Mouse (Mus musculus): Measurements from ENCODE around the gene Acvrl1.

The Acvrl1 gene

DNA sequence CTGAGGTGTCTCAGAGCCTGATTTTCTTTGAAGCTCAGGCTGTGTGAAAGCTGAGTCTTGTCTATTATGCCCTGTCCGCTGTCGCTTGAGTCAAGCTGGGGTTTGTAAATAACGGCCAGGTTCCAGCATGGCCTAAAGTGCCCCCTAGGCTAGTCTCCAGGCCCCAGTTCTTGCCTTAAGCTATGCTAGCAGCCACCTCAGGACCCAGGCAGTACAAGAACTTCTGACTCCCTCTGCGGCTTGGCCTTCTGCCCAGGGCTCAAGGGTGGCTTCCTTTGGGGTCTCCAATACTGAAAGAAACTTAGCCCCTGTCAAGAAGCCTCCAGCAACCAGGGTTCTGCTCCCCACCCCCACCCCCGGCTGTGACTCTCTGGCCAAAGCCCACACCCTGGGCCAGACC lies 15.9 kb downstream of the Acvrl1 start:
- no peak for DNase-seq

DNA sequence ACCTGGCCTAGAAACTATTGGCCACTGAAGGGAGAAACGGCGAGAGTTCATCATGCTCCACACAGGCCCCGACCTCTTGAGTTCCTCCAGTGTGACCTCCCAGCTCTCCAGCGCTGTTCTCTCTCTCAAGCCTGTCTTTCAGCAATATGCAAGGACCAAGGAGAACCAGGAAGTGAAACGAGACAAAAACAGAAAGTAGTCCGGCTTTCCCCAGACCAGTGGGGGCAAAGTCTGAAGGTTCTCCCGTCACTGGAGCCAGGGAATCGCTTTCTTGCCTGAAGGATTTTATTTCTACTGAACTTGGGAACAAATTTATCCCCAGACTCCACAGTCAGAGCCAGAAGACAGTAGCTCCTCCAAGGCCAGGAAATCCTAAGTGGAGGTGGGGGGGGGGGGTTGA lies 16.5 kb downstream of the Acvrl1 start:
- no peak for DNase-seq

DNA sequence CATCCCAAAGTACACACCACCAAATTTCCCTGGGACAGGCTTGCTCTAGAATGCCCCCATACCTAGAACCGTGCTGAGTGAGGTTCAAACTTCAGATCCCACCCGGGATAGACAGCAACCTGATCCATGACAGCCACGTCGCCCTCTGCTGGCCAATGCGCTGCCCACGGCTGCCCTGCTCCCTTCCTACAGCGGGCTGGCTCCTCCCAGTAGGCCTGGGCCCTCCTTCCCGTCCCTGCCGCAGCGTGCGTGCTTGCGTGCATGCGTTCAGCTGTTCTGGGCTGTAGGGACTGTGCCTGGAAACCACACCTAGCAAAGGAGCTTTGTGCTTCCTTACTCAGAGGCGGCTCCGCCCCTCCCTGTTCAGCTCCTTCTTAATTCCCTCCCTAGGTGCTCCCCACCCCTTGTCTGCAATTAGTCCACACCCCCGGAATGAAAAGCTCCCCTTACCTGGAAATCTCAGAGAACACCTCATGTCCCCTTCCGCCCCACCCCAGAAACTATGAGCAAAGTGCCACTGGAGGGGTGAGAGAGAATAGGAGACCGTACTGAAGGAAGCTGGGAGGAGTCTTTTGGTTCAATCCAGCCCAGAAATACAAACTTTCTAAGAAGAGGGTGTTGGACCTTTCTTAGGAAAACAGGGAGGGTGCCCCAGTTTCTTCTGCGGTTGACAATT lies 17.2 kb downstream of the Acvrl1 start:
- peak; percentile 95 for DNase-seq

DNA sequence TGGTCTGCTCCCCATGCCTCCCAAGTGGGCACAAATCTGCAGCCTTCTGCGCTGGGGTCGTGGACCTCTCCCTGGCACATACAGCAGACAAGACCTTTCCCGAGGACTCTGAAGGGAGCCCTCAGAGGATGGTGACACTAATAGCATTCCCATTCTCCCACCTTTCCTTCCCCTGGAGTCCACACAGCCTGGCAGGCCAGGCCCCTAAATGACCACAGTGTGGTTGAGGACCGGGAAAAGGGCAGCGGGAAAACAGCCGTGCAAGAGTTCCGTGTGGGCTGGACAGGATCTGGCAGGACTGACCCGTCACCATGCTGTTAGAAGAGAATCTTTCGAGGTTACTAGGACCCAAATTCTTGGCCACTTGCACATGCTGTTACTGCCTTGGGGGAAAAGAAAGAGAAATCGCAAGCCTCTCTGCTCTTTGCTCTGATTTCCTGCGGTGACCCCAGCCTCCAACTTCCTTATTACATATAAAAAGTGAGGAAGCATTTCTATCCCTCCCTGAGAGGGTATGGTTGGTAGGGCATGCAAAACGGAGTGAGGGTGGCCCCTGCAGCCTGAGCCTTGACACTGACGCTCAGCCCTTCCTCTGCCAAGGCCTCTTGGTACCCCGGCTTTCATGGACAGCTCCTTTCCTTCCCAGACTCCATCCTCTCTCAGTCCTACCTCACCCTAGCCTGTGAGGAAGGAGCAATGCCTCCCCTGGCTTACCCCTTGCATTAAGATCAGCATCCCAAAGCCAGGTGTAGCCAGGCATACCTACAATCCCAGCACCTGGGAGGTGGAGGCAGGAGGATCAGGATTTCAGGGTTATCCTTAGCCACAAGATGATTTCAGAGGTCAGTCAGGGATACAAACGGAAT lies 18.0 kb downstream of the Acvrl1 start:
- DNase-seq: no peak

DNA sequence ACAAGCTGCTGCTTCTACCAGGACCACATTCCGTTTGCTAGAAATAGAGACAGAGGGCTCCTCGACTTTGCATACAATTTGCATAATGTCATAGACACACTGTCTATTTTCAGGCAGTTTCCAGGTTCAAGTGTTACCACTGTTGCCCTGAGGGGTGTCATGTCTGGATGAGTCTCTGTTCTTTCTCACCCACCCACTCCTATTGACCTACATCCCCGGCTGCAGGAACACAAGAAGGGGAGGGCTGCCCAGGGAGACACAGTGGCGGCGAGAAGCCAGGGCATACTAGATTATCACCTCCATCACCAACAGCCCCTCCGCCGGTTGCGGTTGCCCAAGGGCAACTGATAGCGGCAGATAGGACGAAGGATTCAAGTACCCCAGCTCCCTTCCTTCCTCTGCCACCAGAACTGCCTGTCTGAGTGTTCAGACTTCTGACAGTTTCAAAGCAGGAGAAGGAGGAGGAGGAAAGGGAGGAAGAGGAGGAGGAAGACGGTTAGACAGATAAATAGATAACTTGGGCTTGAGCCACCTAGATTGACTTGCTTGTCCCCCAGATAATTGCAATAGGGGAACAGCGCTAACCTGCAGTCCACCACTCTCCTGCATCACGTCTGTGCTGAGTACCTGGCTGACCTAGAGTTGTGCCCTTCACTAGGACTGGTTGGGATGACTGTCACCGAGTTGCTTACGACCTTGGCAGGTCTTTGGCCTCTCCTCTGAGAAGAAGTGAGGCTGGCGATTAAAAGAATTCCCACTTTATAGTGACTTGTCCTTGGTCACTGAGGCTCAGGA lies 19.0 kb downstream of the Acvrl1 start:
- DNase-seq: peak; percentile 76

DNA sequence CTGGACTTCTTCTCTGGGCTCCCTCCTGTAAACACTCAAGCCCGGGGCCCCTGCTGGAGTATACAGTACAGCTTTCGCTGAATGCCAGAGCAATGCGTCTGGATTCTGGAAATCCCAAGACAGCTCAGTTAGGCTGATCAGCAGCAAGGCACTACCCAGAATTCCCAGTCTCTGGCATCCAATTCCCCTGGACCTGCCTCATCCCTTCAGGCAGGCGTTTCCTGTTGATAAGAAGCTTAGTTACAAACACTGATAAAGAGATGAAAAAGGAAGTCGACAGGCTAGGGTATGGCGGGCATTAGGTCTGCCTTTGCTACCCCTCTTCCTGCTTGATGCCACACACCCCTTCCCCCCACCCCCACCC lies 19.6 kb downstream of the Acvrl1 start:
- DNase-seq: peak; percentile 36

DNA sequence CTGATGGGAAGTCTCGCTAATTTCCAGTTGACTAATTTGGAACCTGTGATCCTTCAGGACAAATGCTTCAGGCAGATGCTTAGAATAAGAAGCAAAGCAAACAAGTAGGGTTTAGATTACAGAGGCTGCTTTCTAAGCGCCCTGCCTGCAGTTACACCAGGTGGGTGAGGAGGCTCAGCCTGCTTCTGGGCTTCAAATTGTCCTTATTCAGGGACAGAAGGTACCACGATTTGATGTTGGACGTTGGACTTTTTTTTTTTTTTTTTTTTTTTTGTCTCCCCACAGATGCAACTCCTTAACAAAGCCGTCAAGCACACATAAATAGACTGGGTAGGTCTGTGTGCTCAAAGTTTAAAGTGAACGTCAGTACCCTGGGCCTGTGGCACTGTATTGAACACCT lies 20.3 kb downstream of the Acvrl1 start:
- DNase-seq: no peak

DNA sequence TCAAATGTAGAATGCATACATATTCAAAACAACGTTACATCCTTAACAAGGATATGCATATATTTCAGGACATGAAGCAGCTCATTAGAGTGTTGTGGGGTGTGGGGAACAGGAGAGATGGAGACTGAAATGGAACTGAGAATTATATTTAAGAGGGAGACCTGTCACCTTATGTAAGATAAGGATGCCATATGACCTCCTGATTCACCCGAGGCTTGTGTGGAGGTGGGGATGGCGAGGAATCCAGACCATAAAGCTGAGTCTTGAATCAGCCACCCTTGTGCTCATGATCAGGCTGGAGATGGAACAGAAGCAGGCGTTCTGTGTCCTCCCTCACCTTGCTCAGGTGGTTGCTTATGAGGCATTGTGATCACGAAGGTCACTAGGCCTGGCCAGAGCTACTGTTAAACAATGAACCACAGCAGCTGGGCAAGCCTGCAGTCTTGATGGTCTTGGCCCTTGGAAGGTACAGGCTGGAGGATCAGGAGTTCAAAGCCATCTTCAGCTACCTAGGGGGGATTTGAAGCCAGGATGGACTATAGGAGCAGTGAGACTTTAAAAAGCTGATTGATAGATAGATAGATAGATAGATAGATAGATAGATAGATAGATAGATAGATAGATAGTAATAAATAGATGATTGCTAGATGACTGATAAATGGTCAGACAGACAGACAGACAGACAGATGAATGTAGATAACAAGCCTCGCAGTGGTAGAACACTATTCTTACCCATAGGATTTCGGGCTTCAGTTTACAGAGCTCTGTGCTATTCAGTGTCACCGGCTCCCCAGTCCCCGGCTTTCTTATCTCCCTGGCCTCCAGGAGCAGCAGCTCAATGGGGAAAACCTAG lies 23.3 kb downstream of the Acvrl1 start:
- no peak for DNase-seq

DNA sequence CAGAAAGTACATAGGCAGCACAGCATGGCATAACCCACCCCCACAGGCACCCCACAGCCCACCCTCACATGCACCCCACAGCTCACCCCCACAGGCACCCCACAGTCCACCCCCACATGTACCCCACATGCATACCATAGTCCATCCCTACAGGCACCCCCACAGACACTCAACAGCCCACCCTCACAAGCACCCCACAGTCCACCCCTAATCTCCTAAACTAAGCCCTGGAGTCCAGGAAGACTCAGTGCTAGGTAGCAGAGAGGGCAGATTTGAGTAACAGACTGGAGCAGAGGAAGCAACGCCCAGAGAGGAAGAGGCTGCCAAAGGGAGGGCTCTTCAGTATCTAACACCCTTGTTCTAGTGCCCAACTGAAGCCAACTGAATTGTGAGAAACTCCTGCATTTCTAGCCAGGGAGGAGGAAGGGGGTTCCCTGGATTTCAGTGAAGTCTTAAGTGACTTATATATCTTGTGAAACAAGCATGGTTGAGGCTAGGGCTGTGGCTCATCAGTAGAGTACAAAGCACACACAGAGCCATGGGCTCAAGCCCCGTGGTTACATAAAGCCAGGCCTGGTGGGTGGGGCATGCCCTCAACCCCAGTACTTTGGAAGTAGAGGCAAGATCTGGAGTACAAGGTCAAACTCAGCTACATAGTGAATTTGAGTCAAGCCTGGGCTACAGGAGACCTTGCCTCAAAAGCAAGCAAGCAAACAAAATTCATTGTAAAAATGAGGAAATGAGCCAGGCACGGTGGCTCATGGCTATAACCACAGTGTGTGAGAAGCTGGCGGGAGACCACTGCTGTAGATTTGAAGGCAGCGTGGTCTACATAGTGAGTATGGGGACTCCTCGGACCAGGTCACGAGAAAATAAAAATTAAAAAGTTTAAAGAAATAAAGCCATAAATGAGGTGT lies 26.6 kb downstream of the Acvrl1 start:
- no peak for DNase-seq

DNA sequence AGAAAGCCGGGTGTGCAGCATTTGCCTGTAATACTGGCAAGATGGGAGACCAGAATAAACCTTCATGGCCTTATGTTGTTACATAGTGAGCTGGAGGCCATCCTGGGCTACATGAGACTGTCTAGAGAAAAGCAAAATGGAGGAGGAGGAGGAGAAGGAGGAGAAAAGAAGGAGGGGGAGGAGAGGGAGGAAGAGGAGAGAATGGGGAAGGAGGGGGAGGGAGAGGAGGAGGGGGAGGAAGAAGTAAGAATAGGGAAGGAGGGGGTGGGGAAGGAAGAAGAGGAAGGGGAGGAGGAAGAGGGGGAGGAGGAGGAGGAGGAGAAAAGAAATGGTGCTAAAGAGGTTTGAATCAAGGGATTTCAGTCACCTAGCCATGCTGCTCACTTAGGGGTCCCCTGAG lies 31.8 kb downstream of the Acvrl1 start:
- DNase-seq: no peak

DNA sequence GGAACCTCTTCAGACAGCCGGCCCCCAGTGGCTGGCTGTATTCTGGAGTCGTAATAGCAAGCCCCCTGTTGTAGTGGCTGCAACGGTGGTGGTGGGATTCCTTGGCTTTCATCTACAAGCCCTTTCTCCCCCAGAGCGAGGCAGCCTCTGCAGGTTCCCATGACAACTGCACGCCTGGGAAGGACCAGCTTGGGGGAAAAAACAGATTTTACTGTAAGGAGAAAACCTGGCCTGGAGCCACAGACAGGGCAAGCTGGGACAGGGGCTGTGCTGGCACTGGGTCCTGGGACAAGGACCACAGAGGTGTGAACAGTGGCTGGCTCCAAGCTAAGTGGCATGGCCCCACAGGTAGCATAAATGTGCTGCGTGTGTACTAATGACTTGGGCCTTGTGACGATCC lies 32.3 kb downstream of the Acvrl1 start:
- peak; percentile 47 for DNase-seq

DNA sequence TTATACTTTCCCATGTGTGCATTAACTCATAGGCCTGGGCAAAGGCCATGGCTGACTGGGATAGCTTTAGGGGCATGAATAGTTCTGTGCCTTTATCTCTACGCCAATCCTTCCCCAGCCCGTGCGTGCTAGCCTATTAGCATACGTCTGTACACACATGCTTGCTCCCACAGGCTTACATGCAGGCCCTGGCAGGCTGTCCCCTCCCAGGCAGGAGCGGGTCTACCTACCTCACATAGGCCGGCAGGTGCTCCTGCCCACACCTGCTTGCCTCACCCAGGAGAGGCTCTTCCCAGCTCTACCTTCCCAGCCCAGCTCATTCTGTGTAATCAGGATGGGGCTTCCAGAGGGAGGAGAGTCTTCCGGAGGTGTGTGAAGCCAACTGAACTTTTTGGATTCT lies 33.2 kb downstream of the Acvrl1 start:
- DNase-seq: no peak

DNA sequence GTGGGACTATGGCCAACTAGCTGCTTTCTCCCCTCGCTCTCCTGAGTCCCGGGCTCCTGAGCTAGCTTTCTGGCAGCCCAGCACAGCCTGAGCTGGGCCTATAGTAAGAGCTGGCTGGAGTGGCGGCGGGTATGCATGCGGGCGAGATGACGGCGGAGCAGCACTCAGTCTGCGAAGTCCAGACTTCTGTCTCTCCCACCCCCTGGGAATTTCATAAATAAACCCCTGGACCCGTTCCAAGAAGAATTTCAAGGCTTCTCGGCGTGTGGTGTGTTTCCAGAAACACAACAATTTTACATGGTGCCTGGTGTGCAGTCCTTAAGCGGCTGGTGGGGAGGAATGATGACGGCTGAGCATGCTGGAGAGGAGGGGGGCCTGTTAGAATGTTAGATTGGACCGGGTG lies 34.7 kb downstream of the Acvrl1 start:
- peak; percentile 24 for DNase-seq

DNA sequence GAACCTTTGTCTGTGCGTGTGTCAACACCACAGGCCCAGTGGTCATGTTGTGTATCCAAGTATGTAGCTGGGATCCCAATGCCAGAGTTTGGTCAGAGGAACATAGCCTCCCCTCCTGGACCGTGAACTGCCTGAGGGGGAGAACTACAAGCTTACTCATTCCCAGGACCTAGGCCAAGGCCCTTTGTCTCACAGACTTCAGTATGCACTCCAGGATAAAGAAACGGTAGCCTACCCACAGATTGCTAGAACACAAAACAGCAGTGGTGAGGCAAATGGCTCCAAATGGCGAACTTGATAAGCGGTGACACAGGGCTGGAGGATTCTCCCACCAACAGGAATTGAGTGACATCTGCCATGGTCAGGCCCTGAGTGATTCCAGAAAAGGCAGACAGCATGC lies 35.5 kb downstream of the Acvrl1 start:
- no peak for DNase-seq

DNA sequence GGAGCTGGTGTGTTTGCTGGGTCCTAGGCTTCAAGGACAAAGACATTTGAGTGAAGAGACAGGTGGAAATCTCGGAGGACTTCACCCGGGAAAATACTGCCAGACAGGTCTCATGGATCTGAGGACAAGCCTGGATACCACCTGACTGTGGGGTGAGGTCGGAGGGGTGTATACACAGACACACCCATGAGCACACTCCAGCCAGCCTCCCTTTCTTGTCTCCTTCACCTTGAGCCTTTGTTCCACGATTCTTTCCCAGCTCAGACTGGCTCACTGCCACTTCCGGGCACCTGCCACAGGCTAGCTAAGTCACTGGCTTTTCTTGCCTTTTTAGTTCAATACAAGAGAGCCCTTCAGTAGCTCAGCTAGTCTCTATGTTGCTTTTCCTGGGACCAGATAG lies 36.0 kb downstream of the Acvrl1 start:
- no peak for DNase-seq

DNA sequence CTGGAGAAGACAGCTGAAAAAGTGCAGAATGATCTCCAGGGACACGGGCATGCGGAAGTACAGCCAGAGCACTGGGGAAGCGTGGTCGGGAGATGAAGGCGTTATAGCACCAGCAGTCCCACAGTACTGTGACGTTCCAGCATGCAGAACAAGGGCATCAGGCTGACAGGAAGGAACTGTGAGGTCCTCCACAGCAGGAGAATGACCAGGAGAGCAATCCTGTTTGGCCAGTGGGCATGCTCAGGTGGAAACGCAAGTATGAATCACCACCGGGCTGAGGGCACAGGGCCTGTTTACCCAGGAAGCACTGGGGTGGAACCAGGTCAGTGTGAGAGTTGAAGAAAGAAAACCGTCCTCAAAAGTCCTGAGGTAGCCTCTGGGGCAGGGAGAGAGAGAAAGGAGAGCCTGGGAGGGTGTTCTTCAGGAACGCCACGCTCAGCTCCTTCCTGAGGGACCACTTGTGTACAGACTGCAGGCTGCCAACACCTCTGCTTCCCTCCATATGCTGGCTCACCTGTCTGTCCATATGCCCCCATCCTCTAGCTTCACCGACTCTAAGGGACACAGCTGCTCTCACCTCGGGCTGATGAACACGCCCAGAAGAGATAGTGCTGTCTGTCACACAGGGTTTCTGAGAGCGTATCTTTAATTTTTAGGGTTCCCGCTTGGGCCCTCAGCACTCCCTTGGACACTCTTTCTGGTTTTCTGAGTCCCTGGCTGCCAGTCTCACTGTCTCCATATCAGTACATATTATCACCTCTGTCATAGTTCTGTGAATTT lies 37.5 kb downstream of the Acvrl1 start:
- DNase-seq: no peak

DNA sequence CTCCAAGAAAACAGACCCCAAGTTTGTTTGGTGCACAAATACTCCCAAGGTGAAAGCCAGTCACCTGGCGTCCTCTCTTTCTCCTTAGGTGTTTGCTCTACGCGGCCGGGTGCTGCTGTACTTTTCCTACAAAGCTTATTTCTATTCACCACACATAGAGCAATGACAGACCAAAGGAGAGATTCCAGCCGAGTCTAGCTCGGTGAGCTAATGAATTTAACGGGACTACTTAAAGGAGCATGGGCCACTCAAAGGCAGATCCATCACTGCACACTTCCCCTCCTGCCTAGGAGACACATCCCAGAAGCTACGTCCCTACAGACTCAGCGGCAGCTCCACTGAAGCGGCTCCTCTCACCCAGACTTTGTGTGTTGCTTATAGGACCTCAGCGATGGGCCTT lies 39.2 kb downstream of the Acvrl1 start:
- no peak for DNase-seq

DNA sequence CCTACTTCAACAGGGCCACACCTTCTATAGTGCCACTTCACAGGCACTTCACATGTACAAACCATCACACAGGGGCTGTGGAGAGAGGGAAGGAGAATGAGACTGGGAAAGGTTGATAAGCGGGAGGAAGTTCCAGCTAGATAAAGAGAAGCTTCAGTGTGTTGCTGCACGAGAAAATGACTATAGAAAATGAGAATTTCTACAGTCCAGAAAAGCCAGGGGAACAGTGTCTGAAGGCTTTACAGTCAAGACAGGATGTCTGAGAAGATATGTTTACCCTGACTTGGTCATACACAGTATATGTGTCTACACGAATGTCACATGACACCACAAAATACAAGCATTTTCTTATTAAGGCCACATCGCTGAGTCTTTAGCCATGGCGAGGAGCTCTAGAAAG lies 41.6 kb downstream of the Acvrl1 start:
- no peak for DNase-seq

DNA sequence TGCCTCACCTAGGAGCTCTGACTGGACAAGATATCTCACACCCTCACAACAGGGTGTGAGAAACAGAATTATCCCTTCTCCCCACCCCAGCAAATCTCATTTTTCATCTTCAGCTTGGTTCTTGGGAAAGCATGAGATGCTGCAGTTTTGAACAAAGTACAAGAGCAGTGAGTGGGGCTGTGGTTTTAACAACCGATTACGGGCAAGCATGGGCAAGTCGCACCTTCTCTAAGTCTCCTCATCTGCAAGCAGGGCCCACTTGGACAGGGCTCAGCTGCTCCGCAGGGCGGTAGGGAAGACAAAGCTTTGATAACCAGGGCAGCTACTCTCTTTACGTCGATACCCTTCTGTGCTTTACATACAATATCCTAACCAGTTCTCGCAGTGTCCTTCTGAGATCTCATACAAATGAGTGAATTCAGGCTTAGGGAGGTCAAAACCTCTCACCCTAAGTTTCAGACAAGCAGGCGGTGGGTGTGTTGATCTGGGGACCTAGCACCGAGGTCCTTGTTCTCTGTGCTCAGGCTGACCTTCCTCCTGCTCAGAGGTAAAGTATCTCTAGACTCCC lies 42.2 kb downstream of the Acvrl1 start:
- DNase-seq: no peak

DNA sequence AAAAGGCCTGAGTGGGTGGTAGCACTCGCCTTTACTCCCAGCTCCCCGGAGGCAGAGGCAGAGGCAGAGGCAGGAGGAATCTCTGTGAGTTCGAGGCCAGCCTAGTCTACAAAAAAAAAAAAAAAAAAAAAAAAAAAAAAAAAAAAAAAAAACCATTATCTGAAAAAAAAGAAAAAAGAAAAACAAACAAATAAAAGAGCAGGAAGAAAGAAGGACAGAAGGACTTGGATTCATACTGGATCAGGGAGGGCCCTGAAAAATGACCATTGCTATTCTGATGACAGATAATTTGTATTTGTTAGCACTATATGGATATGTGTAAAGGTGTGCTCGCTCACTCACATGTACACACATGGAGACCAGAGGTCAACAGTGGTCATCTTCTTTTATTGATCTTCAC lies 43.0 kb downstream of the Acvrl1 start:
- DNase-seq: no peak

DNA sequence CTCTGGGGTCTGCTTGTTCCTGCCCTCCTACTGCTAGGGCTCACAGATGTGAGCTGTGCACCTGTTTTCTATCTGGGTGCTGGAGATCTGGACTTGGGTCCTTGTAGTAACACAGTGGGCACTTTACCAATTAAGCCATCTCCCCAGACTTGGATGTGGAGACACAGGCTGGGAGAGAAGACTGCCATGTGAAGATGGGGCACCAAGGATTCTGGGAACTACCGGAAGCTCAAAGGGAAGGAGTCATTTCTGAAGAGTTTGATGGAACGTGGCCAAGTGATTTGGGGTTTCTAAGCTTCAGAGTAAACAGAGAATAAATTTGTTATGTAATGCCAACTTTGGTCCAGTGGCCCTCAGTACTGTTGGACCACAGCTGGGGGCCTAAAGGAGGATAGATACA lies 43.7 kb downstream of the Acvrl1 start:
- DNase-seq: no peak
